Mouse (Mus musculus) heart, embryonic 14.5 days (tissue): ENCODE results near the gene Mrpl34. TPM values are rescaled to one million over a fixed set of nuclear protein-coding genes. Genes with fewer than 3 reads are reported as not detected.

Experiments used
- polyA plus RNA-seq: library from polyadenylated mRNA; unstranded; fragments of >200 nt; fragmentation: Nextera tagmentation; extraction: Ambion mirVana; gene quantifications from 2 replicates; pipeline ENCODE4 v1.2.1, GENCODE M21; 2014

Gene Mrpl34
- polyA plus RNA-seq, 1 experiment from 2014 or later = 191 TPM

Other genes starting within 250 kb of the Mrpl34 start
- 16.8 and 17.9 TPM in 2 replicates for gene Myo9b, start 192.2 kb upstream of the Mrpl34 start, polyA plus RNA-seq
- 134 and 144 TPM in 2 replicates for gene Haus8, start 192.0 kb upstream of the Mrpl34 start, polyA plus RNA-seq
- 87.1 and 95.4 TPM in 2 replicates for gene Use1, start 98.1 kb upstream of the Mrpl34 start, polyA plus RNA-seq
- 3.6 TPM in 2 replicates for gene Ocel1, start 93.7 kb upstream of the Mrpl34 start, polyA plus RNA-seq
- gene Nr2f6, start 83.0 kb upstream of the Mrpl34 start, polyA plus RNA-seq = 57.1 and 62.4 TPM in 2 replicates
- 10.8 TPM in 2 replicates for gene Ushbp1, start 69.2 kb upstream of the Mrpl34 start, polyA plus RNA-seq
- 84.5 and 86.1 TPM in 2 replicates for gene Babam1, start 68.1 kb upstream of the Mrpl34 start, polyA plus RNA-seq
- 16.7 and 20.7 TPM in 2 replicates for gene Ankle1, start 58.9 kb upstream of the Mrpl34 start, polyA plus RNA-seq
- gene Abhd8, start 1.3 kb upstream of the Mrpl34 start, polyA plus RNA-seq = 20.8 and 29.2 TPM in 2 replicates
- gene Dda1, start 4.2 kb downstream of the Mrpl34 start, polyA plus RNA-seq = 76.7 and 79.1 TPM in 2 replicates
- 1.5 and 1.8 TPM in 2 replicates for gene Ano8, start 21.0 kb downstream of the Mrpl34 start, polyA plus RNA-seq
- 3.3 and 4.4 TPM in 2 replicates for gene Gtpbp3, start 23.1 kb downstream of the Mrpl34 start, polyA plus RNA-seq
- 109 and 121 TPM in 2 replicates for gene Plvap, start 46.8 kb downstream of the Mrpl34 start, polyA plus RNA-seq
- 0.35 and 0.89 TPM in 2 replicates for gene Ccdc194, start 60.8 kb downstream of the Mrpl34 start, polyA plus RNA-seq
- gene Bst2, start 72.5 kb downstream of the Mrpl34 start, polyA plus RNA-seq = 10.8 and 19.0 TPM in 2 replicates
- gene Mvb12a, start 78.0 kb downstream of the Mrpl34 start, polyA plus RNA-seq = 62.2 and 64.0 TPM in 2 replicates
- gene Tmem221, start 93.9 kb downstream of the Mrpl34 start, polyA plus RNA-seq = 0.53 TPM in 1 of 2 replicates, not detected in the other
- gene Nxnl1, start 101.6 kb downstream of the Mrpl34 start, polyA plus RNA-seq = not detected in 2 replicates
- 14.6 and 15.3 TPM in 2 replicates for gene Slc27a1, start 103.9 kb downstream of the Mrpl34 start, polyA plus RNA-seq
- gene Pgls, start 127.2 kb downstream of the Mrpl34 start, polyA plus RNA-seq = 199 and 201 TPM in 2 replicates
- gene Fam129c, start 132.7 kb downstream of the Mrpl34 start, polyA plus RNA-seq = 1.4 and 1.5 TPM in 2 replicates
- 58.1 and 61.6 TPM in 2 replicates for gene Colgalt1, start 146.0 kb downstream of the Mrpl34 start, polyA plus RNA-seq
- gene Unc13a, start 206.8 kb downstream of the Mrpl34 start, polyA plus RNA-seq = 0.38 and 0.89 TPM in 2 replicates
- gene Jak3, start 211.3 kb downstream of the Mrpl34 start, polyA plus RNA-seq = 5.9 and 6.3 TPM in 2 replicates
- 2.4 and 2.7 TPM in 2 replicates for gene Insl3, start 224.3 kb downstream of the Mrpl34 start, polyA plus RNA-seq
- 3.0 and 3.1 TPM in 2 replicates for gene B3gnt3, start 236.8 kb downstream of the Mrpl34 start, polyA plus RNA-seq